Mouse (Mus musculus): ENCODE results near the gene Ppargc1a.

DNA sequence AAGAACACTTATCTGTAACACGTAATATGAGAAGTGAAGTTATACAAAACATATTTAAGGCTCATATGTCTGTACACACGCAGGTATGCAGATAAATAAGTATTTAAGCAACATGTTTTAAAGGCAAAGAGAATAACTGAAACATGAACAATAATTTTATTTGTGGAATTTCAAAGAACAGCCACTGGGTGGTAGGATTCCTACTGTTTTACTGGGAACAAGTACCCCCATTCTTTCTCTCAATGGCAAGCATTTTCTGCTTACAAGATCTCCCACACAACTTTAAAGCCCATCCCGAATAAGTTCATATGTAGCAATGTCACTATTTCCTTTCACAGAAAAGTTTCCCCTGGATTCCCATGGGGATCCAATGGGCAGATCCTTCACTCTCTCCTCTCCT is 46.7 kb downstream of the Ppargc1a start:
- TF ChIP-seq SRF (IDR thresholded peaks at IDR 0.05; ENCODE audit: control insufficient read depth, insufficient read length, low read depth) (no peak), POLR2A (IDR thresholded peaks at IDR 0.05; ENCODE audit: insufficient read length, low read depth) (no peak), MAX (IDR thresholded peaks at IDR 0.05; ENCODE audit: low read depth) (no peak)

Data from myocyte (in vitro differentiated cells).